Mouse (Mus musculus): ENCODE data around the gene Ndufb10.

- TF ChIP-seq CTCF (IDR thresholded peaks at IDR 0.05; ENCODE audit: low read depth) = no peak
- TF ChIP-seq EP300 (optimal IDR thresholded peaks at IDR 0.05) = no peak
Observed at GRCm38 (mm10) chr17:24687599-24687998, 36.7 kb downstream of the Ndufb10 start.

Data from stomach, postnatal 0 days (tissue).